Mouse (Mus musculus): ENCODE data around the gene Plcxd2.

The Plcxd2 gene

GRCm38 (mm10) chr16:45990901-45991676, 18.9 kb downstream of the Plcxd2 start:
- no peak for DNase-seq (ENCODE audit: low spot score in 2 of 2)

GRCm38 (mm10) chr16:45986236-45986635, 23.8 kb downstream of the Plcxd2 start:
- DNase-seq (ENCODE audit: low spot score in 2 of 2) = no peak

GRCm38 (mm10) chr16:45984610-45985606, 25.1 kb downstream of the Plcxd2 start:
- DNase-seq (ENCODE audit: low spot score in 2 of 2) = no peak

GRCm38 (mm10) chr16:45976251-45976650, 33.8 kb downstream of the Plcxd2 start:
- DNase-seq (ENCODE audit: low spot score in 2 of 2) = no peak

GRCm38 (mm10) chr16:45973959-45974686, 35.9 kb downstream of the Plcxd2 start:
- no peak for DNase-seq (ENCODE audit: low spot score in 2 of 2)

- no peak for DNase-seq (ENCODE audit: low spot score in 2 of 2)
These were observed 39.8 kb downstream of the Plcxd2 start for GRCm38 (mm10) chr16:45970187-45970586.

GRCm38 (mm10) chr16:45968716-45969115, 41.3 kb downstream of the Plcxd2 start:
- no peak for DNase-seq (ENCODE audit: low spot score in 2 of 2)

- peak; percentile 19 to 78 for DNase-seq (ENCODE audit: low spot score in 2 of 2)
These were observed 42.5 kb downstream of the Plcxd2 start for GRCm38 (mm10) chr16:45967471-45967870.

- DNase-seq (ENCODE audit: low spot score in 2 of 2) = no peak
These were observed 43.4 kb downstream of the Plcxd2 start for GRCm38 (mm10) chr16:45966604-45967003.

GRCm38 (mm10) chr16:45964777-45965176, 45.2 kb downstream of the Plcxd2 start:
- no peak for DNase-seq (ENCODE audit: low spot score in 2 of 2)

GRCm38 (mm10) chr16:45963837-45964236, 46.2 kb downstream of the Plcxd2 start:
- no peak for DNase-seq (ENCODE audit: low spot score in 2 of 2)

GRCm38 (mm10) chr16:45963088-45963487, 46.9 kb downstream of the Plcxd2 start:
- DNase-seq (ENCODE audit: low spot score in 2 of 2) = no peak

- no peak for DNase-seq (ENCODE audit: low spot score in 2 of 2)
These were observed 49.0 kb downstream of the Plcxd2 start for GRCm38 (mm10) chr16:45960978-45961377.

GRCm38 (mm10) chr16:45956390-45956950, 53.5 kb downstream of the Plcxd2 start:
- no peak for DNase-seq (ENCODE audit: low spot score in 2 of 2)

GRCm38 (mm10) chr16:45953394-45953793, 56.6 kb downstream of the Plcxd2 start, which contains the start of gene Phldb2:
Gene Phldb2, minus strand, starts transcription at chr16:45953598.
- DNase-seq (ENCODE audit: low spot score in 2 of 2) = no peak

- DNase-seq (ENCODE audit: low spot score in 2 of 2) = no peak
These were observed 57.5 kb downstream of the Plcxd2 start for GRCm38 (mm10) chr16:45952501-45952900.

GRCm38 (mm10) chr16:45952035-45952434, 58.0 kb downstream of the Plcxd2 start:
- DNase-seq (ENCODE audit: low spot score in 2 of 2) = no peak

GRCm38 (mm10) chr16:45946335-45946734, 63.7 kb downstream of the Plcxd2 start:
- DNase-seq (ENCODE audit: low spot score in 2 of 2) = no peak

- DNase-seq (ENCODE audit: low spot score in 2 of 2) = no peak
These were observed 64.4 kb downstream of the Plcxd2 start for GRCm38 (mm10) chr16:45945649-45946048.

- DNase-seq (ENCODE audit: low spot score in 2 of 2) = no peak
These were observed 64.8 kb downstream of the Plcxd2 start for GRCm38 (mm10) chr16:45945174-45945631.

- no peak for DNase-seq (ENCODE audit: low spot score in 2 of 2)
These were observed 67.7 kb downstream of the Plcxd2 start for GRCm38 (mm10) chr16:45942169-45942891.
